Mouse (Mus musculus) urinary bladder, postnatal 14 days (tissue): ENCODE data around the gene Acot11.
"Not testable (repeated sequence)": the region's sequence is repeated elsewhere in the genome, so short reads cannot be mapped to it uniquely, and the experiment has no call there.

Experiments
- DNase-seq: peaks from one replicate; pipeline ENCODE4 v3.0.0; 2021; ENCODE audit warnings: low spot score

Acot11 gene

DNA sequence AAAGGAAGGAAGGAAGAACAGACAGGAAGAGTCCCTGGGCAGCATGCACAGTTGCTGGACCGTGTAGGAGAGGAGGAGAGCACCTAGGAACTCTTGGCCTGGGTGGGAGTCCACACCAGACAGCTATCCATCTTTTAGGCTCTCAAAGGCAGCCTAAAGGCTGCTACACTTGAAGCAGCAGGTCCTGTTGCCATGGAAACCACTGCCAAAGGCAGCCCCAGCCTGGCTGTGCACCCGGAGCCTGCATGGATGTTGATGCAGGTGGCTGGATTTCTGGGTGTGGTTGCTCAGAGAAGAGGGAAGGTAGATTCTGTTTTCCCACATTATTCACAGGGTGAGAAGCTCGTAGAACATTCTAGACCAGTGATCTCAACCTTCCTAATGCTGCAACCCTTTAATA lies 27.8 kb downstream of the Acot11 start:
- DNase-seq = no peak

- DNase-seq = not testable (repeated sequence)
These were observed 29.0 kb downstream of the Acot11 start for GRCm38 (mm10) chr4:106775767-106776166.

DNA sequence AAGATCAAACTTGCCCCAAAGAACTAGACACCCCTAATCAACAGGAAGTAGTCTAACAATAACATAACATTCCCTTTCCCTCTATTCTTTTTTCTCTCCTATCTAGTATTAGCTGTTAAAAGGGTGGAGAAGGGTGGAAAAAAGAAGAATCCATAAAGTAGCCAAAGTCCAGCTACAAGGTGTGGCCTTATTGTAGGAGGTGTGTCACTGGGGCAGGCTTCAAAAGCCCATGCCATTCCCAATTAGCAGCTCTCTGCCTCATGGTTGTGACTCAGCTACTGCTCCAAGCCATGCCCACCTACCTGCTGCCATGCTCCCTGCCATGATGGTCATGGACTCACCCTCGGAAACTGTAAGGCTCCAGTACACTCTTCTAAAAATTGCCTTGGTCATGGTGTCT lies 32.2 kb downstream of the Acot11 start:
- no peak for DNase-seq

- DNase-seq = no peak
These were observed 35.5 kb downstream of the Acot11 start for GRCm38 (mm10) chr4:106769306-106769705.

- no peak for DNase-seq
These were observed 40.6 kb downstream of the Acot11 start for GRCm38 (mm10) chr4:106764166-106764565.

- no peak for DNase-seq
These were observed 53.1 kb downstream of the Acot11 start for GRCm38 (mm10) chr4:106751726-106752125.

DNA sequence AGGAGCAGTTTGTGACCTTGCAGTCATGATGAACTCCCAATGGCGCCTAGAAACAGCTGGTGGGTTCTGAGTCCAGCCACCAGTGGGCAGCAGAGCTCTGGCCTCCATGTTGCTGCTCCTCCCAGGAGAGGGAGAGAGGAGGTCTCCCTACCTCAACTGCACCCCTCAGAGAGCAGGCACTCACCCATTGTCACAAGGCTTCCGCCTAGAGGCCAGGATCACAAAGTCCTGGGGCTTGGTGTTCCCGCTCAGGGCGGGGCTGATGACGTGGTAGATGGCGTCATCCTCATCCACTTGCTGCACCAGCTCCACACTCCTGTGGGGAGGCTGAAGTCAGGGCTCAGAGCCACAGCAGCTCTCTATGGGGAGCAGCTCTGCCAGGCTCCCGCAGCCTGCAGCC lies 55.1 kb downstream of the Acot11 start:
- peak; percentile 58 for DNase-seq

- no peak for DNase-seq
These were observed 57.7 kb downstream of the Acot11 start for GRCm38 (mm10) chr4:106747001-106747580.

DNA sequence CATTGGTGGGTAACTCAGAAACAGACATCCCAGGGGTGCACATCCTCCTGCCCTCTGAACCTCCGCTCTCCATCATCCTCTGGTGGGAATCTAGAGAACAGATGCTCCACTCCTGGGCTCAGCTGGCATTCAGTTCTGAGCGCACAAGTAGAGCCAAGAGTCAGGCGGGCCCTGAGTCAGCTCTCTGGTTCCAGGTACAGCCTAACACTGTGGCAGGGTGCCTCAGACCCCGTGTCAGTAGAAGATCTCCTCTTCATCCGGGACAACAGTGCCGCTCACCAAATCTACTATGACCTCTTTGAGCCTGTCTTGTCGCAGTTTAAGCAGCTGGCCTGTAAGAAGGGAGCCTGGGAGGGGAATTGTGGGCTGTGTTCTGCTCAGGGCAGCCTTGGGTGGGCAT lies 58.9 kb downstream of the Acot11 start:
- DNase-seq = peak; percentile 23

DNA sequence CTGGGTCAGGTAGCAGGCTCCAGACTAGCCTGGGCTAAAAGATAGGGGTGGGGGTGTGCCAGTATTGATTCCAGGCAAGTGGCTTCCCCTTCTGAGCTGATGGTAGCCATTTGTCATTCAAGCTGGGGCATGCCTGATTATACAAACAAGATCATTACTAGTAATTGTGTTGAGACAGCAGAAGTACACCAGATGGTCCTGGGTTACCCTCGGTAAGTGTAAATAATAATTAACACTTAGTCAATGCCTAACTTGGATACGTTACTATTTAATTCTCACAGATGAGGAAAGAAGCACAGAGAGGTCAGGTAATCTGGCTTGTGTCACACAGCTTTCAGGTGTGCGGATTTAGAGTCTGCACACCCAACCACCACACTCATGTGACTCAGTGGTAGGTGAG lies 66.9 kb downstream of the Acot11 start:
- no peak for DNase-seq

GRCm38 (mm10) chr4:106736884-106737283 lies 67.9 kb downstream of the Acot11 start:
- DNase-seq = not testable (repeated sequence)

DNA sequence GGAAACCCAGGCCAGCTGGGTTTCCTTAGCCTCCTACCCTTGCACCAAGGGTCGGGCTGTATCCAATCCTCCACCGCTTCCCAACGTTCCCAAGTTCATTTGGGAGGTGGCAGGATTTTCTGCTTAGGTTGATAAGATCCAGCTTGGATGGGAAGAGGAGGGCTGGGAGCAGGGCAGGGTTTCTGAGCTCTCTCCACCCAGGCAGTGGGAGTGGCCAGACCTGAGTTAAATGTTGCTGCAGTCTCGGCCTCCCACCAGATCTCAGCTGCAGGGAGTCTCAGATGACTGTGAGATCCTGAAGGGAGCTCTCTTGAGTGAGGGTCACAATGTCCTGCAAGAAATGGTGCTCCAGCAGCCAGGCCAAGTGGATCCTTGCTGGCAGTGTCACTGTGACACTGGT lies 71.2 kb downstream of the Acot11 start, which contains the start of gene Fam151a:
Gene Fam151a, plus strand, starts transcription at position 254 of the 400 bp plus-strand sequence.
- DNase-seq = no peak

DNA sequence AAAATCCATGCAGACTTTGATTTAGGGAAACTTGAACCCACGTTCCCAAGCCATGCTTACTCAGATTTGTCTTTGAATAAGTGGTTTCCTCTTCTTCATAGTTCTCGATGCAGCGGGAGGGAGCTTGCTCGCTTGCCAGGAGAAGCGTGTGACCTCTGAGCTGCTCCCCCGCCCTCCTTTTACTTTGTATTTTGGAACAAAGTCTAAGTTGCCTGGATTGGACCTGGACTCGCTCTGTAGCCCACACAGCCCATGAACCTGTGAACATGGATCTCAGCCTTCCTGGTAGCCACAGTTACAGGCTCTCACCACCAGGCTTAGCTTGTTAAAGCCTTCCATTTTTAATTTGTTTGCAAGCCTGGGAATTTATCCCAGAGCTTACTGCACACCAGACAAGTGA lies 74.0 kb downstream of the Acot11 start, which contains the start of gene Mroh7:
Gene Mroh7, minus strand, starts transcription at position 112 of the 400 bp plus-strand sequence.
- DNase-seq = no peak

DNA sequence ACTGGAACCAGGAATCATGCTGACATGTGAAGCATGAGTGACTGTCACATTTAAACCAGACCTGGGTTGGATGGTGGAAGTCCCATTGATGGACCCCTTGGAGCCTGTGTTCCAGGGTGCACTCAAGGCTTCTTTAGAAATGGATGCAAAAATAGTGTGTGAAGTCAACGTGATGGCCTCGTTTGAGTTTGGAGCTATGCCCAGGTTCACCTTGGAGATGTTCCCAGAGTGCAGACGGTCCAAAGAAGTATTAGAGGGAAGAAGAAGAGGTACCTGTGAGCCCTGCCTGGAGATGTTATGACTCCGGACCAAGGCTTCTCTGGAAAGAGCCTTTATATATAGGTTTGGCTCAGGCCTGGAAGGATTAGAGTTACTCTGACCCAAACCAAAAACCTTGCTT lies 84.2 kb downstream of the Acot11 start:
- DNase-seq = no peak

- no peak for DNase-seq
These were observed 91.2 kb downstream of the Acot11 start for GRCm38 (mm10) chr4:106713622-106714021.

DNA sequence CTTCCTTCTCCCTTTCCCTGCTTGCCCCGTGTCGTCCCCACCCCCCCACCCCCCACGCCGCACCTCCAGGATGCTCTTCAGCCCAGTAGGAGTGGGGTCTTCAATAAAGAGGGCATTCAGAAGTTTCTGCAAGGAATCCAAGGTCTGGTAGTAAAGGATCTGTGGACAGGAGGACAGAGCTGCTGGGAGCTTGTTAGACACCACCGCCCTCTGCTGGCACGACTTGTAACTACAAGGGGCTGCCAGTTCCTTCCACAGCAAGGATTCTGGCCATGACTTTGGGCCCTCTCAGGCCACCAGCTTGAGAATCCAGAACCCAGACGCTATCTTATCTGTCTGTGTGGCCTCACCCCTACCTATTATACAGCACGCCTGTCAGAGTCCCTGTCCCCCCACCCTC lies 96.4 kb downstream of the Acot11 start:
- peak; percentile 86 for DNase-seq

- DNase-seq = no peak
These were observed 96.8 kb downstream of the Acot11 start for GRCm38 (mm10) chr4:106707957-106708356.

DNA sequence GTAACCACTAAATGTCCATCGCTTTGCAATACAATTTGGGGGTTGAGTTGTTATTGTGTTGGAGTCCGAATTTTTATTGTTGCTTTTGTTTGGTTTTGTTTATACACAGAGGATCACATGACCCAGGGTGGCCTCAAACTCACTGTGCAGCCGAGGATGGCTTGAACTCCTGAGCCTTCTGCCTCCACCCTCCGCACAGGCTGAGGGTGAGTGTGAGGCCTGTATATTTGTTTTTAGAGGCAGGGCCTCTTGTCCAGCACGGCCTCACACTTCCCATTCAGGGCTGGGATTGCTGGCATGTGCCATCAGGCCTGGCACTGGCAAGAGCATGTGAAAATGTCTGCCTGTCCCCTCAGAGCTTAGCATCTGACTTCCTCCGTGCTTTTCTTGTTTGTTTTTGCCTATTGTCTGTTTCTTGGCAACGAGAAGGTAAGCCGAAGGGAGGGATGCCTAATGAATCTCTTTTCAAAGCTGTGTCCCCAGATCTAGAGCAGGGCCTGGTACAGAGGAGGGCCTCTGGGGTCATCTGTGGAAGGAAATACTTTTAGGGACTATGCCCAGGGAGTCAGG lies 99.6 kb downstream of the Acot11 start:
- DNase-seq = no peak

DNA sequence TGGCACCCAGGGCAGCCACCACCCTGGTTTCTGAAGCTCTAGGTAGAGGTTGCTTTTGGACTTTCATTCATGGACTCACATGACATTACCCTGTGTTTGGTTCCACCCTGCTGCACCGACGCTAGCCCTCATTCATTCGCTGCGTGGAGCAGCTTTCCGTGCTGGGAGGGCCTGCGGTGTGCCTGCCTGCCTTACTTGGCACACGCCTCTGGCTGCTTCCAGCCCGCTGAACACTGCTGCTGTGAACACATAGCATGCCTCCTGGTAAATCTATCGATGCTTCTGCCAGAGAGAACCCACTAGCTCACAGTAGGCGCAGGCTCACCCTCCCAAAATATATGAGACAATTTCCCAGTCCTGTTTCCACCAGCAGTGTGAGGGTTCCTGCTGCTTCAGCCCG lies 100.4 kb downstream of the Acot11 start:
- no peak for DNase-seq

DNA sequence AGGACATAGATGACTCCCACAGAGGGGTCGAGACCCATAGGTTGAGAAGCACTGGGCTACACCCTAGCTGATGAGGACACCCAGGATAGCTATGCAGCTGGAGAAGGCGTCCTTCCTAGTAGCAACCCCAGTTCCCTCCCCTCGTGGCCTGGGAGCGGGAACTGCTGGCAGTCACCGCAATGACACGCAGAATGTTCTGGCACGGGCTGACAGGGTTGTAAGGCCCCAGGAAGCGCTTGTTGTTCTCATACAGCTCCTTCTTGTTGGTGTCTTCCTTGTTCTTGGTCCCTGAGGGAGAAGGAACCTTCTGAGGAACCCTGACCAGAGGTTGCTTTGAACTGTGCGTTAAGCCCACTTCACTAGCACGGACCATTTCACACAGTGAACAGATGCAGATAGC lies 100.8 kb downstream of the Acot11 start:
- no peak for DNase-seq

DNA sequence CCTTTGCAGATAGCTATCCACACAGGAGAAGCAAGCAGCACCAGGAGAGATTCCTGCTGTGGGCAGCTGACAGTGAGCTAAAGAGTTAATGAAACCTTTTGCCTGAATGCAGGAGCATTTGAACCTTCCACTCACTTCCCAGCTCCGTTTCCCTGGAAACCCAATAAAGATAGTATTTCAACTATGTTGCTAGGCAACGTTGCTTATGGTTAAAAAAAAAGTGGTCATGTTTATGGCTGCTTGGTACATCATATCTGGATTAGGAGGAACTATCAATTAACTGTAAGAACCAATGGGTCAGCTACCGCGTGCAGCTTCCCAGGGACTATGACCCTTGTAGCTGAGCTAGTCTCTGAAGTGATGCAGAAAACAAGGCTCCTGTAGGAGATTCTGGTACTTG lies 104.0 kb downstream of the Acot11 start:
- no peak for DNase-seq

- DNase-seq = peak; percentile 33
These were observed 104.8 kb downstream of the Acot11 start for GRCm38 (mm10) chr4:106699989-106700388.
